Mouse (Mus musculus) kidney, adult 8-10 months (tissue): ENCODE measurements at regions not wholly inside any gene's neighbourhood (a gene's known extent, or its start where the extent isn't known, plus 50 kb on each side); places are given as distances from the start of the nearest gene placed in this dataset.
"Not testable (repeated sequence)": the region's sequence is repeated elsewhere in the genome, so short reads cannot be mapped to it uniquely, and the experiment has no call there.

ENCODE experiments used
- DNase-seq, 2 experiments: peaks; one replicate each; pipeline ENCODE4 v3.0.0; 2022

DNA sequence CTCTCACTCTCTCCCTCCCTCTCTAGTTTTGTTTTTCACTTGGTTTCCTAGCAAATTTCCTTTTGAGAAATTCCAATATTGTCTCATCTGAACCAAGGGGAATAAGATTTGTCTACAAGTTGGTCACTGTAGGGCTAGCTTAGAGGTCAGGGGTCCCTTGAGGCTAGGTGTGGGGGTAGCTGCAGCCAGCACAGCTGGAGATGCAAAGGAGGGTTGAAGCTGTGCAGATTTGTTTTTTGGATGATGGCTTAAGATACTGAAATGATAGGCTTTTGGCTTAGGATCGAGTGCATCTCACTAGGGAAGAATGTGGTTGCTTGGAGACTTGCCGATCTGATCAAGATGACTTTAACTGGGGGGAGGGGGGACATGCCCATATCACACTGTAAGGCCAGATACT lies 88.3 kb upstream of the Tmem28 start:
- DNase-seq = no peak

DNA sequence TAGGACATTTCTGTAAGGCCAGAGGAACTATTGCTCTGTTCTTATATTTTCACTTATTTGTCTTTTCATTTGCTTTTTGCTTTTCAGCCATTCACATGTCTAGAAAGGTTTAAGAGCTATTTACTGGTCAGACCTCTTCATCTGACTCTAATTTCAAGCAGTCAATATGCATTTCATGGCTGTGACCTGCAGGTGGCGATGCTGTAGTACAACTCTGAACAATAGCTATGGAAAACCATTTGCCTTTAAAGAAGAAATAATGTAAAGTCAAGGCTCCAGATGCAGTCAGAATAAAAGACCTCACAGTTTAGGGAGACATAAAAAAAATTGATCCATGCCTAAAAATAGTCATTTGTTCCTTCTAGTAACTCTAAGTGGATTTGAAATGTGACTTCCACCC lies 95.7 kb upstream of the Tmem28 start:
- peak in 1 of 2 experiments; percentile 8 for DNase-seq

GRCm38 (mm10) chrX:99695366-99695765 lies 125.5 kb upstream of the Tmem28 start:
- peak; percentile 1 to 17 for DNase-seq

DNA sequence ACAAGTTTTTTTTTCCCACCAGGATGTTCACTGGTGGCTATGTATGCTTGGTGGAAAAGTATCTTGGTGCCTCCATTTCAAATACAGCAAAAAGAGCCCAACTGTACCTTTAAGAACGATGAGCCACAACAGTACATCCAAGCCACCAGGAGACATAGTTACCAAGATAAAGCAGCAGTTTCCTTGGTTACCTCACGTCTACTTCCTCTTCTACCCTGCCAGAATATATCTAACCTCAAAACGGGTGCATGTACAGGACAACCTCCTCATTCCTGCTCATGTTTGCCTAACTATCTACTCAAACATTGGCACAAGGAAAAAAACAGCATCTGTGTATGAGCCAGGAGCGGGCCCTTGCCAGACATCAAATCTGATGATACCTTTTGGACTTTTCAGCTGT lies 129.8 kb upstream of the Tmem28 start:
- no peak for DNase-seq

- no peak for DNase-seq
Measured at GRCm38 (mm10) chrX:99689761-99690160, 131.1 kb upstream of the Tmem28 start.

DNA sequence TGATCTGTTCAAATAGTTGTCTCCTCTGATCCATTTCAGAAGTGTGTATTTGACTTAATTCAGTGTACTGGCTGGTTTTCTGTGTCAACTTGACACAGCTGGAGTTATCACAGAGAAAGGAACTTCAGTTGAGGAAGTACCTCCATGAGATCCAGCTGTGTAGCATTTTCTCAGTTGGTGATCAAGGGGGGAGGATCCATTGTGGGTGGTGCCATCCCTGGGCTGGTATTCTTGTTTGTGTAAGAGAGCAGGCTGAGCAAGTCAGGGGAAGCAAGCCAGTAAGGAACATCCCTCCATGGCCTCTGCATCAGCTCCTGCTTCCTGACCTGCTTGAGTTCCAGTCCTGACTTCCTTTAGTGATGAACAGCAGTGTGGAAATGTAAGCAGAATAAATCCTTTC lies 138.3 kb upstream of the Tmem28 start:
- DNase-seq = not testable (repeated sequence)

DNA sequence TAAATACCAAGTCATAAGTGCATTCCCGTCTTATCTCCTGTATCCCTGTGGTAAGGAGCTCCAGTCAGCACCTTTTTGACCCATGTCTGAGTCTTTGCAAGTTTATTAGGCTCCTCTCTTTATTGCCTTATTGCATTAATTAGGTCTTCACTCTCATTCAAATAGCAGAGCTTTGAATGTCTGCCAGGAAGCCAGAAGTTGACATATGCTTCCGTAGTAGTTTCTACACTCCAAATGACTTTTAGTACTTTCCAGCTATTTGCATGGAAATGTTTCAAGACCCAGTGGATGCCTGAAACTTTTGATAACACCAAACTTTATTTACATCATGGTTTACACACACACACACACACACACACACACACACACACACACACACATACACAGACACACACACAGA lies 153.2 kb upstream of the Tmem28 start:
- no peak for DNase-seq

GRCm38 (mm10) chrX:99662566-99662965 lies 158.3 kb upstream of the Tmem28 start:
- DNase-seq = no peak

- DNase-seq = no peak
Measured at GRCm38 (mm10) chrX:99659496-99660140, 161.2 kb upstream of the Tmem28 start.

DNA sequence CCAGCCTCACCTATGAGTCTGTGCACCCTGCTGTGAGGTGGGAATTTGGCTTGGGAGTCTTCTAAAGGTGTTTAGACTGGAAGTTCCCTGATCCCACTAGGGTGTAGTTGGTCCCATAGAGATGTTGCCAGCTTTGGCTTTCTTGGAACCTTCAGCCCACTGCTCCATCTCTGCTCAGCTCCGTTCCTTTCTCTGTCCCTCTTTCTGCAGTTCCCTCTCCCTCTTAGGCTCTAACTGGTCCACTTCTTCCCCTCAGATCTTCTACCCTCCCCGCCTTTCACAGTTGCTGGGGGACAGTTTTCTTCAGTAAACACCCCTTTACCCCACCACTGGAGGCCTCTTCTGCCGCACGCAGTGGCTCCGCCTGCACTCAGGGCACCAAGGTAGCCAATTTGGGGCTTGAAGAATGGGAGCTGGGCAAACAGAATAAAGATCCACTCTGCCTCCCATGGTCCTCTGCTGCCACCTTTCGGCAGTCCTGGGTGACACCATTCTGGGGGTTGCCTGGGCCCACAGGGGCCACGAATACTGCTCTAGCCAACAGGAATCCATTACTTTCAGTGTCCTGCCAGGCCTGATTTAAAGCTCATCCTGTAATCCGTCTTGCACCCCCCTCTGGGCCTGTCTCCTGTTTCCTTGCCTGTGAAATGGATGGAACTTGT lies 162.9 kb upstream of the Tmem28 start:
- peak; percentile 35 to 54 for DNase-seq

GRCm38 (mm10) chrX:99656988-99657387 lies 163.8 kb upstream of the Tmem28 start:
- DNase-seq = no peak

GRCm38 (mm10) chrX:99632211-99632775 lies 161.2 kb upstream of the Pja1 start:
- peak; percentile 82 to 86 for DNase-seq

- no peak for DNase-seq
Measured at GRCm38 (mm10) chrX:99624515-99625179, 153.6 kb upstream of the Pja1 start.

GRCm38 (mm10) chrX:99612130-99612759 lies 141.2 kb upstream of the Pja1 start:
- DNase-seq = no peak

GRCm38 (mm10) chrX:99610096-99610495 lies 139.0 kb upstream of the Pja1 start:
- DNase-seq = peak; percentile 20 to 28

DNA sequence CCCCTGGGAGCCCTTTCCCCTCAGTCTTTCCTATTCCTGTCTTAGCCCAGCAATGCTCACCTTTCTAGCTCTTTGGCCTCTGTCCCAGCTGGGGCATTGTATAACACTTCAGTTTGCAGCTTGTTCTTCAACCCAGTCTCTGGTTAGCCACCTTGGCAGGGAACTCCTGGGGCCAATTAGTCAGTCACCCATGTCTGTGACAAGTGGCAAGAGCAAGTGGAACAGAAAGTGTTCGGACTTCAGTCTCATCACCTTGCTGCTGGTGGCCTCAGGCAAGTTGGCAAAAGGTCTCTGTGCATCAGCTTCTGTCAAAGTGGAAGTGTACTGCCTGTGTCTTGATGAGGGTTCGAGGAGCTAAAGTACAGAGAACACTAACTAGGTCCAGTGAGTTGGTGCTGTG lies 138.5 kb upstream of the Pja1 start:
- DNase-seq = peak; percentile 66

- DNase-seq = no peak
Measured at GRCm38 (mm10) chrX:99608284-99608692, 137.2 kb upstream of the Pja1 start.

- DNase-seq = peak; percentile 65 to 67
Measured at GRCm38 (mm10) chrX:99605084-99605824, 134.2 kb upstream of the Pja1 start.

DNA sequence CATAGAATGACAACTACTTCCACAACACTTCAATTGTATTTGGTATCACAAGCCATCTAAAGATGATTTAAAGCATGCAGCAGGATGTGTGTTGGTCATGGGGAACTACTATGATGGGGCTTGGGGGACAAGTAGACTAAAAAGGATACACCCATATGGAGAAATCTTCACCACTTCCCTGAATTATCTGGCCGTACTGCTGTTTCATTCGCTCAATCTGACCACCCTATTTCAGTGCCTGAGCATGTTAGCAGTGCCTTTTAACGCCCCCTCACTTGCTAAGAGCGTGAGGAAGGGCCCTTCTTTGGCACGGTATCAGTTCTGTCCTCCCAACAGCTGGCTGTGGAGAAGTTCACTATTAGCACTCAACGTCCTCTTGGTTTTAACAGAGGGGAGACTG lies 132.6 kb upstream of the Pja1 start:
- DNase-seq = no peak

DNA sequence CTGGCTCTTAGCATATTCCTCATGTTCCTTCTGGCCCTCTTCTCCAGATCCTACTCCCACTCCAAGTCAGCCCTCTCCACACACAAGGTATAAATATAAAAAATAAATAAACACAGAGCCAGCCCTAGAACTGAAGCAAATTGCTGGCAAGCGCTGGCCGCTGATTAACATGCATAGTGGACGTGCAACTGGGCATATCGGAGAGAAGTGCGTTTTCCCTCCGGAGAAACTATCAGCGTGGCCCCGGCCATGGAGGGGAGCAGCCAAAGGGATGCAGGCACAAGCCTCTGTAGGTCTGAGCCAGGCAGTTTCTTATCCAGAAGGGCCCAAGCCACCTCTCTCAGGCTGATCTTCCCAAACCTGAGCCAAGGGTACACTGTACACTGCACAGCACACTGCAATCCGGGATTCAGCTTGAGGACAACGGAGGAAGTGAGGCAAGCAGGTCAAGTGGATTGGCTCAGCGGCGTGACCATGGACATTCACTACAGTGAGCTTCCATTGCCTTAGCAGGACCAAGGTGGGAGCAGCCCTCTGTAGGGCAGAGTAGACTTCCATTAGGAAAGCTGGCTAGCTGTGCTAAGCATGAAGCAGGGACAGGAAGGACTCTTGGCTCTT lies 131.3 kb upstream of the Pja1 start:
- DNase-seq = peak; percentile 29 to 41

- no peak for DNase-seq
Measured at GRCm38 (mm10) chrX:99595493-99595892, 124.4 kb upstream of the Pja1 start.

DNA sequence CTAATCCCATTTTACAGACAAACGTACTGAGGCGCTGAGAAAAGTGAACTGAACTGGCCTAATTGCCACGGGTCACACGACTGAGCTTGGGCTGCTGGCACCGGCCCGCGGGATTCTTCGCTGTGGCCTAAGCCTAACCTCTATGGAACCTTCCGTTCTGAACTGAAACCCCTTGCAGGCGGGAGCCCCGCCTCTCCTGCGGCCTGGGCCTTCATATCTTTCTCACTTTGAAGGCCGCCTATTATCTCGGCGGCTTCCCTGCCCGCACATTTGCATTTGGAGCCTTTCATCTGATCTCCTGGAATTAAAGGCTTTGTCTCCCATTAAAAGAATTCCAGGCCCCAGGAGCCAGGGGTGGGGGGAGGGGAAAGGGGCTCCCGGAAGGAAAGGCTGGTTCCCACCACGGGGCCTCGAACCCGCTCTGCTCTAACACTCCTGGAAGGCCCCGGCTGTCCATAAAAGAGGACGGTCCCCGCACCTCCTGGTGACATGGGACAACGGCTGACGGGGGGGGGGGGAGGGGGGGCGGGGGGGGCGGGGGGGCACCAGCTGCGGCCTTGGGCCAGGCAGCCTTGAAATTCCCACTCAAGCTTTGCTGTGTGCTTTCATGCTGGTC lies 122.9 kb upstream of the Pja1 start:
- DNase-seq = no peak
